Mouse (Mus musculus) spleen, postnatal 4 days (tissue): ENCODE measurements around the gene Nr2e3.
"Not testable (repeated sequence)": the region's sequence is repeated elsewhere in the genome, so short reads cannot be mapped to it uniquely, and the experiment has no call there.

Experiments used
- DNase-seq, 2 experiments: peaks; one replicate each; pipeline ENCODE4 v3.0.0; 2022; ENCODE audit warnings: low spot score in 2 of 2

Nr2e3 gene

DNA sequence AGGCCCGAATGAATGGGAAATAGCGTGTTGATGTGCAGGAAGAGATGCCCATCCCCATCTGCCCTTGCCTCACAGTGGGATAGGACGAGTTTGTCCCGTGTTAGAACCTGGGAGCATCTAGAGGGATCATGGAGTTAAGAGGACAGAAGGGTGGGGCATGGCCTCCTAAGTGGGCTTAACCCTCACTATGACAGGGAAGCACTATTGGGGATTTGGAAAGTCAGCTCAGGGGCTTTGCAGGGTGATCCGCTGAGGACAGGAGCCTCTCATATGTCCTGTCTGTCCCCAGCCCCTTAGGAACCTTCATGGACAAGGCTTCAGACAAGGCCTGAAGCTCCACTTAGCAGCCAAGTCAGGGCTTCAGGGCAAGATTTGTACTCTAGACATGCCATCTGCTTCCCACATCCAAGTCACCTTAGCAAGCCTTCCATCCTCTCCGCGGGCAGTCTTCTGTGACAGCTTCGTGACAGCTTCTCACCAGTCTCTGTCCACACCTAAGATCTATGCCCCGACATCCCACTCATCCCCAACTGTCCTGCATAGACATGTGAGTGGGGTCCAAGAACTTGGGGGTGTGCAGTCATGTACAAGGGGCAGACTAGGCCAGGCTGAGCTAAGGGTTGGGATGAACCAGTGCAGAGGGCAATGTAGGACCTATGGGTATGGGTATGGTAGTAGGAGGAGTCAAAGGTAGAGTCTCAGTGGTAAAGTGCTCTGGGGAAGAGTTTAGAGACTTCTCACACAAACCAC lies 9.3 kb downstream of the Nr2e3 start:
- DNase-seq, result no peak

DNA sequence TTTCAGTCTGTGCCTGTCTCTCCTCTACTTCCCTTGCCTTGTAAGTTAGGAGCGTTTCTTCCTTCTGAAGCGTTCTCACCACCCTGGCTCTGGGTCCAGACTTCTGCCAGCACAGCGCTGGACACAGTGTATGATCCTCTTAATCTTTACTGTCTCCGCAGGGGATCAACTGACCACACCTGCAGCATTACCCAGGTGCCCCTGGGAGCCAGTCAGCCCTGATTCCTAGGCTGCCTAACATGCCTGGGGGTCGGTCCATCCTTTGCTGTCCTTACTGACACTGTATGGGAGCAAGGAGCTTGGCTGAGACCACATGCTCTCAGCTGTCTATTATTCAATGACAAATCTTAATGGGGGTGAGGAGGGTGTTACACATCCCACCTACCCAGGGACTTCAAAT lies 10.5 kb downstream of the Nr2e3 start:
- DNase-seq, result peak in 1 of 2 experiments; percentile 54

DNA sequence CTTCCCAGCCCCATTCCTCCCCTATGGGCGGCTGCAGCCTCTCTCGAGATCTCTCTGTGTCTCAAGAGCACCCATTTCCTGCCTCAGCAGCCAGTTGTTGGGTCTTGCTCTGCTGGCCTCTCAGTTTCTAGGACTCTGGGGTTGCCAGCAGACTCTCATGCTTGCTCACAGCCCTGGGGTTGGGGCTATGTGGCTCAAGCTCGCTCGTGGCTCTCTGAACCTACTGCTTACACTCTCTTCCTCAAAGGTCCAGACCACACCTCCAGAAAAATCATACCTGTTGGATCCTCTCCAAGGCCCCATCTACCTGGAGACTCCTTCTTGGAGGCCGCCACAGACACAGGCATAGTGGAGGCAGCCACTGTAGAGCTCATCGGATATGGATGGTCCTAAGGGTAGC lies 10.9 kb downstream of the Nr2e3 start:
- no peak for DNase-seq

DNA sequence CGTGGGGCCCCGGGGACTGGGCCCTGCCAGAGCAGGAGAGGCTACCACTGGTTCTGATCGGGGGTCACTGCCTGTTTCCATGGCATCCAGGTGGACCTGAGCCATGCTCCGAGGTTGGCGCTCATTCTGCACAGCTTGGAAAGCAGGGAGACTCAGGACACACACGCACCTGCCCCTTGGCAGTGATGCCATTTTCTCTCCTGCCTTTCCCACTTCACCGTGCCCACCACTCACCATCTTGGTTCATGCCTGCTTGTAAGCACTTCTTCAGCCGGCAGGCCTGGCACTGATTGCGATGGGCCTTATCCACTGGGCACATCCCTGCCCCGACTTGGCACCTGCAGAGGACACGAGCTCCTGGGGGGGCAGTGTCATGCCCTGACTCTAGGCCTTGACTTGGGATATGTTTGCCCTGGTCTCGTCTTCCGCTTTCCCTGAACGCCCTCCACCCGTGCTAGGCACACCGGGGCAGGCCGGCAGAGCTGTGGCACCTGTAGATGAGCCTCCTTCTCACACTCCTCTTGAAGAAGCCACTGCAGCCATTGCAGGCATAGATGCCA lies 11.7 kb downstream of the Nr2e3 start:
- DNase-seq, result no peak

DNA sequence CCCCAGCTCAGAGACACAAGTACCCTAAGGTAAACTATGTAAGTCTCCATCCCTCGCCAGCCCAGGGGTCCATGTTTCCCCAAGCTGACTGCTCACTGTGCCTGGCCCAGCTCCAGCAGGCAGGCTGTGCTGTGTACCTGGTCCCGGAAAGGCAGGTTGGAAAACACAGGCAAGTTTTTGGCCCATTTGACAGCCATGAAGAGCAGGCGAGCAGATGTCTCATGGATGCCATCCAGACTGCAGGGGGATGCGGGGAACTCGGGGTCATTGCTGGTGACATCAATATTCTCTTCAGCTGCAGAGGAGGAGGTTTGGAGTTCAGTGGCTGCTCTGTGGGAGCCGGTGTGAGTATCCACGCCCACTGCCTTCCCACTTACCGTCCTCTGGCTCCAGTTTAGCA lies 12.2 kb downstream of the Nr2e3 start:
- no peak for DNase-seq

DNA sequence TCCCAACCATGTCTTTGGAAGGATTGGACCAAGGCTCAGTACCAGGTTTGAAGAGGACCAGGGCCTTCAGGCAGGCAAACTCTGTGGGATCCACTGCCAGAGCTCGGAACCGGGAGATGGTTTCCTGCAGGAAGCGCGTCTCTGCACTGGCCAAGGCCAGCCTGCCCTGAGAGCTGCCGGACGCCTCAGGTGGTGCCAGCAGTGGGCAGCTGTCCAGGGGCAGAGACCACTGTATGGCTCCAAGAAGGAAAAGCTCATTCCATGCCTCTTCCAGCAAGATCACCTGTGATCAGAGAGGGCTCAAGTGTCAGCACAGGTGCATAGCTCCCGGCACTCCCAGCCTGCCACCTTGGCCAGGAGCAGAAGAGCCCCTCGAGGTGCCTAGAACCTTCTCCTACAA lies 13.2 kb downstream of the Nr2e3 start:
- DNase-seq, result no peak

DNA sequence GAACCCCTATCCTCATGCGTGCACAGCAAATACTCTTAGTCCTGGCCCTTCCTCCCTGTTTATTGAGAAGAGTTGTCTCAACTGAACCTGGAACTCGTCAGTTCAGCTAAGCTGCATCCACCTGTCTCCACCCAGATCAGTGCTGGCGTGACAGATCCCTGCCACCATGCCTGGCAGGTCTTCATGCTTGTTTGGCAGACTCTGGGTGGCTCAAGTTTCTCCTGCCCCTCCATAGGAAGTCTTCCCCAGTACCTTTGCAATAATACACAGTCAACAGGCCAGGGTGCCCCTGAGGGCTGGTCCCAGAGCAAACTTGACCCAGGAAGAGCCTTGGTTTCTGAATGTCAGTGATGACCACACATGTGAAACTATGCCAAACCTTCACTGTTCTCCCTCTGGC lies 15.2 kb downstream of the Nr2e3 start:
- no peak for DNase-seq

DNA sequence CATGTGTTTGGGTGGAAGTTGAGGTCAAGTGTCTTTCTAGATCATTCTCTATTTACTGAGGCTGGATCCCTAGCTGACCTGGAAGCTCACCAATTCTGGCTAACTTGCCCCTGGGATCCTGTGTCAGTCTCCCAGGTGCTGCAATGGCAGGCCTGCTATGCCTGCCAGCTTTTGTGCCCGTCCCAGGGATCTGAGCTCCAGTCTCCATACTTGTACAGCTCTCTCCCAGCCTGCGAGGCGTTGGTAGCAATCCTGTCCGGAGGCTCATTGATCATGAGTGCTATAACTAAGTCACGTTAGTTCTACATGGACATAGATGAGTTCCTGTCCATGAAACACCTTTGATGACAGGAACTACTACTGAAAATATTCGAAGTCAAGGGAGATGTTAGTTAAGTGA lies 16.6 kb downstream of the Nr2e3 start:
- peak in 1 of 2 experiments; percentile 49 for DNase-seq

DNA sequence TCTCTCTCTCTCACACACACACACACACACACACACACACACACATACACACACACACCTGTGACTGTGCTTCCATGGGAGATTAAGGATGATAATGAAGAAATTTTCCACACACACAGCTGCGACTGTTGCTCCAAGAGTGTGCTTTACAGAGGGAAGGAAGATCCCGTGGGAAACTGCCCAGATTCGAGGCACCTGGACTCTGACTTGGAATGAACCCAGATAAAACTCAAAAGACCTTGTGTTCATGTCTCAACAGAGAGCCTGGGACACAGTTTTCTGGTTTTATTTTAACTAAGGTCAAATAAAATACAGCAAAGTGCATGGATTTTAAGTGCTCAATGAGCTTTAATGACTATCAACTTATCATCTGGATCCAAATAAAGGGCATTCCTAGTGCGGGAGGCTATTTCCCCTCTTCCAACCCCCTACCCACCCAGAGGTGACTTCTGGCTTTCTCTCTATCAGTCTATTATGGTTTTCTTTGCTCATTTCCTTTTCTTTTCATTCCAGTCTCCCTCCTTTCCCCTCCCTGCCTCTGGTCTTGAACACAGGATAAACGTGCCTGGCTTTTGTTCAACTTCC lies 17.9 kb downstream of the Nr2e3 start:
- peak in 1 of 2 experiments; percentile 20 for DNase-seq

DNA sequence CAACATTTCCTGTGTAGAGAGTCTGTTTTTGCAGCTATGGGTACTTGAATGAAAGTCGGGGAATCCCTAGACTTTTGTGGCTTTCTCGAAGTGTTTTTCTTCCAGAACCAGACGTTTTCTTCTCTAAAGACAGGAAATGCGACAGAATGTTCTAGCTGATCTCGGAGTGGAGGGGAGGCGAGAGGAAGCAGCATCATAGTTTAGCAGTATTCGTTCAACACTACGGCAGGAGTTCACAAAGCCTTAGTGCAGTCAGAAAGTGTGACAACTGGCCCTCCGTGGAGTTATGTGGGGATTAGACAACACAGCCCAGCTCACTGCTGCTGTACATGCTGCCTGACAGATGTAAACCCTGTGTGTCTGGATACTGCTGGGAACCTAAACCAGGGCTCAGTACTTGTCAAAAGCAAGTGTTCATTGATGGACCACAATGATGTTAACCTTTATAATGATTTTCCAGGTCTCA lies 18.5 kb downstream of the Nr2e3 start:
- DNase-seq, result peak in 1 of 2 experiments; percentile 50

DNA sequence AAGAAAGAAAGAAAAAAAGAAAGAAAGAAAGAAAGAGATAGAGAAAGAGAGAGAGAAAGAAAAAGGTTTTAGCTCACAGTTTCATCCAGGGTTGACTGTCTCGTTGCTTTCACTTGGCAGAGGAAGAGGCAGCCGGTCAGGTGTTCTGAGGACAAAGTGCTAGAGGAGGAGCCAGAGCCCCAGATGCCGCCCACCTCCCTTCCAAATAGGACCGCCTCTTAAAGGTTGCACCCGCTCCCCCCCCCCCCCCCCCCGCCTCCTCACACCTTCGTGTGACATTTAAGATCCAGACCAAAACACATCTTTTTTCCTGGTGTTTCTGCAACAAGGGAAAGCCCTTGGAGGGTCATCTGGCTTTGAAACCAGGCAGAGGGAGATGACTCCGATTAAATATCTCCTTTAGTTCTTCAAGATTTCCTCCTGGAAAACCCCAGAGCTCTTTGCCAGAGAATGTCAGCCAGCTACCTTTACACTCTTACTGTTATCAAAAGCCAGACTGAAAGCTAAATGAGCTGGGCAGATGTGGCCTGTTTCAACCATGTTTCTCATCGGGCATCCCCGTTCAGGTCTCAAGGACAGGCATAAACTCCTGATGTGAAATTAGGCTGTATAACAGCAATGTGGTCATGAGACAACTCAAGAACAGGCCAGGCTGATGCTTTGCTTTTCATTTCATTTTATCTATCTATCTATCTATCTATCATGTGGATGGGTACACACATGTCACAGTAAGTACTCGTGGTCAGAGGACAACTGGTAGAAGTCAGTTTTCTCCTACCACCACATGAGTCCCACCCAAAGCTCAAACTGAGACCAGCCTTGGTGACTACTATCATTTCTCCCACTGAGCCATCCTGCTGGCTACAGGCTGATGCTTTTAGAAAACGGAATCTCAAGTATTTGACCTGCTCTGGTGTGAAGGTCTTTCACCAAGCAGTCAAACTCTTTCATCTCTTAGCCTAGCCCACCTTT lies 19.3 kb downstream of the Nr2e3 start:
- no peak for DNase-seq

DNA sequence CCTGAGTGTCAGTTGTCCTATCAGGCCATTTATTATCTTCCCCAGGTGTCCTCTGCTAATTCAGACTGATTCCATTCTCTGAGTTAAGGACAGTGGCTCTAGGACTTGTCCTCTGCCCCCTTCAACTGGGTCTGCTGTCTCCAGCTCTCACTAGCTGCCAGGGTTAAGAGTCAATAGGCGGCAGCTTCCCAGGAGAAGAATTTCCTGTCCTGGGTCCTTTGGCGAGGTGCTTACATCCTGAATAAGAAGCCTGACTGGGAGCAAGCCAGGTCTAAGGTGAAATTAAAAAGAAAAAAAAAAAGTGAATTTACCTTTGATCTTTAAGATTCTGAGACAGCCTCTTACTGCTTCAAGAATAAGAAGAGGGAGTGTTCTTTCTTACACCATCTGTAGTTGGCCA lies 20.8 kb downstream of the Nr2e3 start:
- DNase-seq, result no peak

DNA sequence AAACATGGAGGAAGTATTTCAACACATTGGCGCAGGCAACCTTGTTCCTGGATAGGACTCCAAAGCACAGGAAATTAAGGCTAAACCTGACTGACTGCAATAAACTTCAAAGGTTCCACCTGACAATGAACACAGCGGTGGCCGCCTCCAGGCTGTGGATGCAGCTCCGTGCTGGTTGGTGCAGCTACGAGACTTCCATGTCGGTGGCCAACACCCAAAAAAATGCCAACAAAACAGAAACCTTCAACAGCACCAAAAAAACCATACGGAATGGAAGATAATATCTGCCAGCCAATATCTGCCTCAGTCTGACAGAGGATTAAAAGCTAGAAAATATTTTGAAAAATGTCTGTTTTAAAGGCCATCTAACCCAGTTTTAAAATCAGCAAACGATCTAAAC lies 21.9 kb downstream of the Nr2e3 start:
- no peak for DNase-seq

DNA sequence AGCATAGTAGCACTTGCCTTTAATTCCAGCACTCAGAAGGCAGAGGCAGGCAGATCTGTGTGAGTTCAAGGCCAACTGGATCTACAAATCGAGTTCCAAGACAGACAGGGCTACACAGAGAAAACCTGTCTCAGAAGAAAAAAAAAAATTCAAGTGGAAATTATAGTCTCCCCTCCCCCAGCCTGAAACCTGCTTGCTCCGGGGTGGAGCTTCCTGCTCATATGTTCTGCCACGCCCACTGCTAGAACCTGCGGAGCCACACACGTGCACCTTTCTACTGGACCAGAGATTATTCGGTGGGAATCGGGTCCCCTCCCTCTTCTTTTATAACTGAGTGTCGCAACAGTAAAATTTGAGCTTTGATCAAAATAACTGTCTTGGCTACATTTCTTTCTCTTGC lies 24.6 kb downstream of the Nr2e3 start:
- DNase-seq, result not testable (repeated sequence)

DNA sequence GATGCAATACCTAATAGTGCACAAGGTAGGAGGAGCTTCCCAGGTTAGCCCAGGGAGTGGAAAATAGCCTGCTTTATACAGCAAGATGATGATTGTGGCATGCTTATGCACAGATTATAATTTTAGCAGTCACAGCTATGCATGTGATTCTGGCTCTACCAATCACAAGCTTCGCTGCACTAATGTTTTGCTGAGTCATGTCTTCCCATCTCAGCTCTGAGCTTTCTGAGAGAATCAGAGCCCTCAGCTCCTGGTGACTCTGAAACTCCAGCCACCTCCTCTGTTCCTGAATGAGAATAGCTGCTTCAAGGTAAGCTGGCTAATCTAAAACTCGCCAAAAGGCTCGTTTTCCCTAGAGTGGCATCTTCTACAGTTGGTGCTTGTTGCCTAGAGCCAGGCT lies 30.2 kb downstream of the Nr2e3 start:
- DNase-seq, result no peak

DNA sequence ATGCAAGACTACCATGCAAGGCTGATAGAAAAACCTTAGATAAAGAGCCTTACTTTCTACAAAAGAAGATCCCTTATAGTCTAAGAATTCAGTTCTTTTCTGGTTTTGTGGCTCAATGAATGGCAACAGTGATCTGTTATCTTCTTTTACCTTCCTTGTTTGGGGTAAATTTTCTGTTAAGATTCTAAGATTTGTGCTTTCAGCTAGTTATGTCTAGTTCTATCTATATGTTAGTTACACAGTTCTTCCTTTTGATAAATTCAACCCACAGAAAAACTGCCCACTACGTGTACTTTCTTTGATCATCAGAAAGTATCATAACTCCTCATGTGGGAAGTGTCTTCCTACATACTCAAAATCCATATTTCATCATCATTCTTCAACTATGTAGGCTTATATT lies 45.7 kb downstream of the Nr2e3 start:
- no peak for DNase-seq

DNA sequence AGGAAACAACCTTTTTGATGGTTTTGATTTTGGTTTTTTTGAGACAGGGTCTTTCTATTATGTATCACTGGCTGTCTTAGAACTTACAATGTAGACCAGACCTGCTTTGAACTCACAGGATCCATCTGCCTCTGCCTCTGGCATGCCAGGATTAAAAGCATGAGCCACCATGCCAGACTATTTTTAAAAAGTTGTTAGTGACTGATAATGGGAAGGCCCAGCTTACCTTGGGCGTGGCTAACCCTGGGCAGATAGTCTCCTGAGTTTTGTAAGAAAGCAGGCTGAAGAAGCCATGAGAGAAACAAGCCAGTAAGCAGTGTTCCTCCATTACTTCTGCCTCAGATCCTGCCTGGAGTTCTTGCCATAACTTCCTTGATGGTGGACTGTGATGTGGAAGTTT lies 57.1 kb downstream of the Nr2e3 start:
- DNase-seq, result no peak
